Mouse (Mus musculus): ENCODE results near the gene Ccdc187.

GRCm38 (mm10) chr2:26247531-26247930 lies 46.8 kb downstream of the Ccdc187 start:
- TF ChIP-seq POLR2A (IDR thresholded peaks at IDR 0.05; ENCODE audit: extremely low read depth, insufficient read depth, low read length) (no peak), CTCF (IDR thresholded peaks at IDR 0.05; ENCODE audit: low read depth, low read length) (no peak)
